Mouse (Mus musculus) neural tube, embryonic 11.5 days (tissue): ENCODE results near the gene Trp63. TPM values are rescaled to one million over a fixed set of nuclear protein-coding genes. Genes with fewer than 3 reads are reported as not detected.
"Not testable (repeated sequence)": the region's sequence is repeated elsewhere in the genome, so short reads cannot be mapped to it uniquely, and the experiment has no call there.

Experiments used
- ATAC-seq: fragments of 200-750 bp; cut with Nextera tagmentation; 2 replicates; pipeline ENCODE4 v1.8.0; 2017; ENCODE audit warnings: moderate number of reproducible peaks, mild to moderate bottlenecking, moderate TSS enrichment, moderate library complexity; ENCODE audit not compliant: insufficient read depth, low FRiP score, low TSS enrichment
- DNase-seq: peaks from one replicate; pipeline ENCODE4 v3.0.0-alpha.2; 2015; ENCODE audit warnings: low spot score
- H3K27ac ChIP-seq: fragments of 300-500 bp; sonication (generic); 2 replicates; pipeline ENCODE4 v1.5.1; 2014; ENCODE audit warnings: low read depth, mild to moderate bottlenecking, low read length
- H3K27me3 ChIP-seq: fragments of 300-500 bp; sonication (generic); 2 replicates; pipeline ENCODE4 v1.6.1; 2014; ENCODE audit warnings: mild to moderate bottlenecking, low read length, mixed read lengths; ENCODE audit not compliant: control insufficient read depth, insufficient read depth
- H3K36me3 ChIP-seq: fragments of 300-500 bp; sonication (generic); 2 replicates; pipeline ENCODE4 v1.6.1; 2014; ENCODE audit warnings: mild to moderate bottlenecking, low read length, moderate library complexity, mixed read lengths; ENCODE audit not compliant: control insufficient read depth, insufficient read depth
- H3K4me1 ChIP-seq: fragments of 300-500 bp; sonication (generic); 2 replicates; pipeline ENCODE4 v1.6.1; 2014; ENCODE audit warnings: low read length, mixed read lengths; ENCODE audit not compliant: control insufficient read depth, insufficient read depth
- H3K4me2 ChIP-seq: fragments of 300-500 bp; sonication (generic); 2 replicates; pipeline ENCODE4 v1.6.1; 2014; ENCODE audit warnings: low read depth, mild to moderate bottlenecking, moderate library complexity
- H3K4me3 ChIP-seq: fragments of 300-500 bp; sonication (generic); 2 replicates; pipeline ENCODE4 v1.5.1; 2014; ENCODE audit warnings: low read depth, low read length
- H3K9ac ChIP-seq: fragments of 300-500 bp; sonication (generic); 2 replicates; pipeline ENCODE4 v1.6.1; 2014; ENCODE audit warnings: mild to moderate bottlenecking, low read length
- H3K9me3 ChIP-seq: fragments of 300-500 bp; sonication (generic); 2 replicates; pipeline ENCODE4 v1.6.1; 2016; ENCODE audit warnings: low read length; ENCODE audit not compliant: control insufficient read depth
- WGBS: fragments of 180-500 bp; shearing (Covaris S2); extraction: QIAGEN DNeasy Blood & Tissue Kit; methylation state at CpG from one replicate; pipeline ENCODE4 v1.1.7; 2014; 5-methylcytosine and 5-hydroxymethylcytosine counted together
- polyA plus RNA-seq: library from polyadenylated mRNA; unstranded; fragments of >200 nt; fragmentation: Nextera tagmentation; extraction: Ambion mirVana; gene quantifications from 2 replicates; pipeline ENCODE4 v1.2.1, GENCODE M21; 2014

Gene Trp63
- 5.5 and 6.1 TPM in 2 replicates for polyA plus RNA-seq

DNA sequence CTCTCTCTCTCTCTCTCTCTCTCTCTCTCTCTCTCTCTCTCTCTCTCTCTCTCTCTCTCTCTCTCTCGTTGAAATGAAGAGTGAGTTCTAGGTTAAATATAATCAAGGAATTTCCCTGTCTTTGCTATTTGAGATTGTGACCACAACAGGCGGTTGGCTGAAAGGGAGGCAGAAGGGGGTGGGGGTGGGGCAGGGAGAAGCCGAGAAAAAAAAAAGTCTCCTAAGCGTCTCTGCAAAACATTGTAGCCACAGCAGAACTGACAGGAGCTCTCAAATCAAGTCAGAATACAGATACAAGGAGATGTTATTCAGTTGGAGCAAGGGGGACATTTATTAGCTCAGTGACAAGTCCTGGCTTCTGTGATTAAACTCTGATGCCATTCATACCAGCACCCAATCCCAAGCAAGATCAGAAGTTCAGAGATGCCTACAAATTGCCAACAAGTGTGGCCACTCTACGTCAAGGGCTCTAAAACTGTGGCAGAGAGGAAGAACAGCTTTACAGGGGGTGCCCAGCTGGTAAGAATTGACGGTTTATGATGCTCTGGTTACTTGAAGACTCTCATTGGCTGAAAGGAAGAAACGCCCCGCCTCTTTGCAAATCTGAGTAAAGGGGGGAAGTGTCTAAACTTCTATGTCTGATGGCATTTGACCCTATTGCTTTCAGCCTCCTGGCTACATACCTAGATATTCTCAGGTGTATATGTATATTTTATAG lies at the start of gene Trp63:
Gene Trp63, plus strand, starts transcription at position 233 of the 718 bp plus-strand sequence.
- H3K4me3 ChIP-seq = no peak within 1 kb of the TSS
- 44% methylated on average over 8 of the region's 8 CpGs for WGBS
- DNase-seq = no peak
- no peak within 1 kb of the TSS for H3K4me2 ChIP-seq
- no peak within 1 kb of the TSS for H3K9ac ChIP-seq
- H3K27me3 ChIP-seq = no peaks in the 10 kb centered on the region
- no peaks in the 10 kb centered on the region for H3K4me1 ChIP-seq
- ATAC-seq = no peak
- no peaks in the 10 kb centered on the region for H3K9me3 ChIP-seq
- no peak within 1 kb of the TSS for H3K27ac ChIP-seq
- no peaks in the 10 kb centered on the region for H3K36me3 ChIP-seq

DNA sequence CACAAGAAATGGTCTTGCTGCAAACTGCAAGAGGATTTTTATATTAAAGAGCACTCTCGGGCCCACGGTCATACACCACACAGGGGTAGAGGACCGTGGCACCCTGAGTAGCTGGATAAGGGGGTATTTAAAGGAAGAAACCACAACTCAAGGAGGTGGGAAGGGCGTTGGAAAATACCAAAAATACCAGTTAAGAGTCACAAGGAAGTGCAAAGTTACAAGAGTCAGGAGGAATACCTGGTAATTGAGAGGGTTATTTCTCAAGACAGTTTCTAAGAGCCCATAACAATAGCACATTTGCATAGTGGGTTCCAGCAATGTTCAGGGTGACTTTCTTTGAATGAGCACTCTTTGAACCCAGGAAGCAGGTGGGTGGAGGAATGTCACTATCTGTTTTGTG lies 38.8 kb upstream of the Trp63 start:
- not testable (repeated sequence) for ATAC-seq, H3K36me3 ChIP-seq, H3K27ac ChIP-seq, H3K27me3 ChIP-seq, H3K4me3 ChIP-seq, H3K9ac ChIP-seq, H3K9me3 ChIP-seq, H3K4me2 ChIP-seq, H3K4me1 ChIP-seq, DNase-seq
- 84% methylated on average over 4 of the region's 4 CpGs for WGBS

DNA sequence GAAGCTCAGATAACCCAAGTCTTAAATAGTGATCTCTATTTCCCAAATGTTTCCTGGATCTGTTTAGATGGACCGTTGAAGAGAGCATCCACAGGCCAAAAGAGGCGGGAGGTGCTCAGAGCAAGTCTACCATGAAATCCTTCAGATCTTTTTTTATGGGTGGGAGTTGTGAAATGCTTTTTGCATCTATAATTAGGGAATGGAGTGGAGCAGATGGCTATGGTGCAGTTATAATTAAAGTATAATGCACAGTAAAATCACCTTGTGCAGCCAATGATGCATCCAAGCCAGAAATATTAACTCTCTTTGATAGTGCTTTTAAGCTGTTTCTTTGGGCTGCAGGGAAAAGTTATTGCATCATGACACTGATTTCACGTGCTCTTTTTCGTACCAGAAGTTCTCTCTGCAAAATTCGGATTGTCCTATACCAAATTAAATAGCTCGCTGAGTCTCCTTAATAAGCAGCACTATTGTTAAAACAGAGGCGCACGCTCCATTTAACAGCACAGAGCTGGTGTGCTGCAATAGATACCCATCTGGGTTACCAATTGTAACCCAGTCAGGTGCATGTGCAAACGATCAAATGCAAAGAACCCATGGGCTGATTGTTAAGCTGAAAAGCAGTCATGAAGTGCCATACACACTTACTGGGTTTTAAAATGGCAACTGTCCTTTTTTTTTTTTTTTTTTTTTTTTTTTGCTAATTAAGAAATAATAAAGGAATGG lies 22.9 kb upstream of the Trp63 start:
- H3K4me3 ChIP-seq = no peak overlapping the region
- no peaks in the 10 kb centered on the region for H3K9me3 ChIP-seq
- no peaks in the 10 kb centered on the region for H3K27me3 ChIP-seq
- 72% methylated on average over 9 of the region's 9 CpGs for WGBS
- peak; percentile 60; the same call in 1 of the 2 replicates for ATAC-seq
- H3K27ac ChIP-seq = no peak overlapping the region
- no peaks in the 10 kb centered on the region for H3K4me1 ChIP-seq
- DNase-seq = no peak
- no peak overlapping the region for H3K9ac ChIP-seq
- H3K4me2 ChIP-seq = no peak overlapping the region
- no peaks in the 10 kb centered on the region for H3K36me3 ChIP-seq

DNA sequence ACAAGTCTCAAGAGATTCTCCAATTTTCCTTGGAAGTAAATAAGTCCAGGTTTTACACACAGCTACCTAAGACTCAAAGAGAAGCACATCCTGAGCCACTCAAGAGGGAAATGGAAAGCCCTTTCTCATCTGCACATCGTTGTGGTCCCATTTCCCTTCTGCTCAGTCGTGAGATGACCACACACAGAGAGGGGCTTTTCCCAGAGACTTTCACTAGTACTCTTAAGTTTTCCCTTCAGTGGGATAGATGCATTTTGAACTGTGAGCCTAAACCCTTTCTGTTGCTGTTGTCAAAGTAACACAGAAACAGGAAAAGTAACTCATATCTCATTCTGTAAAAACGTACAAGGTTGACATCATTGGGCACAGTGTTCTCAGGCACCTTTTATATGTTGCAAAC lies 20.4 kb upstream of the Trp63 start:
- no peaks in the 10 kb centered on the region for H3K9me3 ChIP-seq
- DNase-seq = no peak
- H3K4me1 ChIP-seq = no peaks in the 10 kb centered on the region
- 79% methylated on average over 3 of the region's 3 CpGs for WGBS
- no peak overlapping the region for H3K27ac ChIP-seq
- no peaks in the 10 kb centered on the region for H3K27me3 ChIP-seq
- ATAC-seq = no peak
- H3K4me3 ChIP-seq = no peak overlapping the region
- H3K9ac ChIP-seq = no peak overlapping the region
- H3K36me3 ChIP-seq = no peaks in the 10 kb centered on the region
- no peak overlapping the region for H3K4me2 ChIP-seq

DNA sequence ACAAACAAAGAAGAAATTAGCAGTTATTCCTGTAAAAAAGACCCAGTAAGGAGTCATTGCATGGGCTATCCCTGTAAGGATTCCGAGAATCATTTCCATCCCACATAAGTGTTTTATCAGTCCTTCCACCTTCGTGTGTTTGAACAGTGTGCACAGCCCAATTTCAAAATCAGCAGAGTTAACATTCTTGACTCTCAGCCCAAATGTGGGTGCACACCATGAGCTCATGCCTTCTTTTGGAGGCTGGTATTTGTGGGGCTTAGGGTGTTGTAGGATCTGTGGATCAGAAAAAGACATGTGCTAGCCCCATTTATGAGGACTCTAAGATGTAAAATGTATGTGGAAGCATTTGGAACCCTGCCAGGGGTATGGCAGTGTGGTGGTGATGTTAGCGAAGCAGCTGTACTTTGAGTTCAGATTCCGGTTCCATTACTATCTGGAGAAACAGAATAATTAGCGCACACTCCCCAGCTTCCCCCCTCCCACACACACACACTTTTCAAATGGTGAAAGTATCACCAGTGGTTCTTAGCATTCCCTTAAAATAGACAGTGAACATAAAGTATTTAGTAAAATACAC lies 9.6 kb upstream of the Trp63 start:
- H3K4me3 ChIP-seq = no peak overlapping the region
- no peaks in the 10 kb centered on the region for H3K4me1 ChIP-seq
- DNase-seq = no peak
- no peaks in the 10 kb centered on the region for H3K36me3 ChIP-seq
- WGBS = 88% methylated on average over 5 of the region's 5 CpGs
- no peaks in the 10 kb centered on the region for H3K27me3 ChIP-seq
- H3K9me3 ChIP-seq = no peaks in the 10 kb centered on the region
- no peak overlapping the region for H3K27ac ChIP-seq
- ATAC-seq = no peak
- no peak overlapping the region for H3K4me2 ChIP-seq
- H3K9ac ChIP-seq = no peak overlapping the region

DNA sequence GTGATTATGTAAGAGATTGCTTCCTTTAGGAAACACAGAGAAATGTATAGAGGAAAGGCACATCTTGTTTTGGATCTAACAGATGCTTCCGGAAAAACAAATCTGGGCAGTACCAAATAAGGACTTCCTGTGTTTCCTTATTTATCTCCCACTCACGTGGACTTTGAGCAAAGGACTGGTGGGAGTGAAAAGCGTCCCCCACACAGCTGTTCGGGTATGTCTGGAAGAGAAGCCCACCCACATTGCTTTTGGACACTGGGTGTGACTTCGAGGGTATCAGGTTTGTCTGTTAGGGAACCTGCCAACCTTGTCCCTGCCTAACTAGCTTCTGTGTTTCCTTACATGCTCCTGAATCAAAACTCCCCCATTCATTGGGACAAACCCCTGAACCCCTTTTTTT lies 3.2 kb upstream of the Trp63 start:
- H3K27ac ChIP-seq = no peak overlapping the region
- no peaks in the 10 kb centered on the region for H3K27me3 ChIP-seq
- H3K4me2 ChIP-seq = no peak overlapping the region
- H3K9ac ChIP-seq = no peak overlapping the region
- no peaks in the 10 kb centered on the region for H3K36me3 ChIP-seq
- H3K4me3 ChIP-seq = no peak overlapping the region
- ATAC-seq = no peak
- H3K4me1 ChIP-seq = no peaks in the 10 kb centered on the region
- 67% methylated on average over 5 of the region's 5 CpGs for whole genome bisulfite sequencing
- DNase-seq = no peak
- no peaks in the 10 kb centered on the region for H3K9me3 ChIP-seq

DNA sequence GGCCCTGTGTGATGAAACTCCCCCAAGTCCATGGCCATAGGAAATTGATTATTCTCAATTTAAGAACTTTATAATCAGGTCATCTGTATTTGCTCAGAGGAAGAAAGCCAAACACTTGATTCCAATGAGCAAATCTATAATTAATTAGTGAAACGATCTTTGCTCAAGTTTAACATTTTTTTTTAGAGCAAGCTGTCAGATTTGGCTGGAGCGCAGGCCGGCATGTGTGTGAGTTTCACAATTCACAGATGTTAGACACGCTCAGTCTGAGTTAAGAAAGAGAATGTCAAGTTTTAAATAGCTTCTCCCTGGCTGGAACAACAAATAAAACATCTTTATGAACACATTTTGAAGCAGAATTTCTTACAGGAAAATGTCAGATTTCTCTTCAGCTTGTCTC lies 1.0 kb upstream of the Trp63 start:
- WGBS = 78% methylated on average over 4 of the region's 4 CpGs
- no peaks in the 10 kb centered on the region for H3K9me3 ChIP-seq
- ATAC-seq = no peak

DNA sequence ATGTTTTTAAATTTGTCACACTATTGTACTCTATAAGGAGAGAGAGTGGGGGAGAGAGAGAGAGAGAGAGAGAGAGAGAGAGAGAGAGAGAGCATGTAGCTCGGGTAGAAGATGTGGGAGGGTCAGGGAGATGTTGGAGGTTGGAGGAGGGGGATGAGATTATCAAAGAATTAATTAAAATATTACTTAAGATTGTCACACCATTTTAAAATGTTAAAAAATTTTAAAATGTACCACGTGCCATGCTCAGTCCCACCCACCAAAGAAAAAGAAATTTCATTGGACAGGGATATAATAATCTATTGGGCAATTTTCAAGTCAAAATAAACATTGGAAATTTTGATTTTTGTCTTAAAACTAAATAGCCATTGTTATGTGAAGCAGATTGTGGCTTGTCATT lies 1.0 kb downstream of the Trp63 start:
- Histone ChIP-seq H3K4me1 (no peaks in the 10 kb centered on the region), H3K9ac (no peak overlapping the region), H3K36me3 (no peaks in the 10 kb centered on the region), H3K4me3 (no peak overlapping the region), H3K27me3 (no peaks in the 10 kb centered on the region), H3K9me3 (no peaks in the 10 kb centered on the region), H3K4me2 (no peak overlapping the region), H3K27ac (no peak overlapping the region)
- no peak for DNase-seq
- ATAC-seq = no peak
- 93% methylated on average over 2 of the region's 2 CpGs for WGBS

More for the DNA sequence above, 1.0 kb upstream of the Trp63 start:
- Histone ChIP-seq H3K4me1 (no peaks in the 10 kb centered on the region), H3K4me2 (no peak overlapping the region), H3K27ac (no peak overlapping the region), H3K36me3 (no peaks in the 10 kb centered on the region), H3K27me3 (no peaks in the 10 kb centered on the region), H3K9ac (no peak overlapping the region), H3K4me3 (no peak overlapping the region)
- no peak for DNase-seq
